ENCODE assay signal across 28 mouse cellular contexts in the genomic region with DNA sequence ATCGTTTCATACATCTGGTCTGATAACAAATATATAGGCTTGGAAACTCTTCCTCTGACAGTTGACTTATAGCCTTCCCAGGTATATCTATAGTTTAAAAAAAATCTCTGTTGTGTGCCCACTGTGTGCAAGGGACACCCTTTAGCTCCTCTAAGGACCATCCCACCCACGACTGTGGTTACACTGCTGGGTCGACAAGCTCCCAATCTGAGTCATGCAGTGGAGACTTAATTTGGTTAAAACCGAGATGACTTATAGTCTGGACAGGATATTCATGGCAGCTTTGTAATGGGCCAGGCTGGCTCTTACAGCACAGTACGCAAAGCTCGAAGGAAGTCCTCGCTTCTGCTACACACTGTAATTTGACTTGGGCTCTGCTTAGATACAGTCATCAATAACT.
"Had no signal": no experiment of that assay in that cellular context is flagged by ENCODE, and none has a peak within 500 bp of the region (broad histone marks: within the 10 kb centered on the region; RNA-seq: fewer than 3 reads in every experiment).

No protein-coding gene starts in this region.

- H3K4me1 ChIP-seq: embryonic facial prominence, embryonic 10.5 days; embryonic facial prominence, embryonic 12.5 days; embryonic facial prominence, embryonic 13.5 days; embryonic facial prominence, embryonic 15.5 days; forebrain, embryonic 12.5 days; forebrain, embryonic 15.5 days had no signal

- H3K9me3 ChIP-seq: embryonic facial prominence, embryonic 10.5 days; embryonic facial prominence, embryonic 12.5 days; embryonic facial prominence, embryonic 13.5 days; embryonic facial prominence, embryonic 15.5 days; forebrain, embryonic 10.5 days; forebrain, embryonic 12.5 days; forebrain, embryonic 13.5 days; forebrain, embryonic 15.5 days had no signal

- ATAC-seq: forebrain, embryonic 13.5 days; forebrain, embryonic 14.5 days; forebrain, embryonic 15.5 days; forebrain, embryonic 16.5 days; forebrain, postnatal 0 days had no signal

- H3K4me3 ChIP-seq: embryonic facial prominence, embryonic 10.5 days; embryonic facial prominence, embryonic 12.5 days; embryonic facial prominence, embryonic 13.5 days; embryonic facial prominence, embryonic 15.5 days; erythroblast, embryonic 14.5 days; forebrain, embryonic 10.5 days; forebrain, embryonic 12.5 days; forebrain, embryonic 13.5 days; forebrain, embryonic 15.5 days; gastrocnemius, adult 2 months; heart, adult 2 months had no signal

- H3K36me3 ChIP-seq: embryonic facial prominence, embryonic 10.5 days; embryonic facial prominence, embryonic 12.5 days; embryonic facial prominence, embryonic 13.5 days; embryonic facial prominence, embryonic 15.5 days; forebrain, embryonic 10.5 days; forebrain, embryonic 12.5 days; forebrain, embryonic 15.5 days had no signal

- H3K27me3 ChIP-seq: embryonic facial prominence, embryonic 12.5 days; embryonic facial prominence, embryonic 15.5 days; forebrain, embryonic 12.5 days; forebrain, embryonic 15.5 days had no signal

- H3K4me2 ChIP-seq: embryonic facial prominence, embryonic 12.5 days; embryonic facial prominence, embryonic 13.5 days; embryonic facial prominence, embryonic 15.5 days; forebrain, embryonic 12.5 days; forebrain, embryonic 13.5 days; forebrain, embryonic 15.5 days had no signal

- H3K27ac ChIP-seq: embryonic facial prominence, embryonic 10.5 days; embryonic facial prominence, embryonic 12.5 days; embryonic facial prominence, embryonic 13.5 days; embryonic facial prominence, embryonic 15.5 days; forebrain, embryonic 10.5 days; forebrain, embryonic 12.5 days; forebrain, embryonic 13.5 days; forebrain, embryonic 15.5 days; gastrocnemius, adult 2 months; heart, adult 2 months had no signal

- DNase-seq: cerebellum, adult 8-10 months; cerebellum, adult 9-10 months; cerebellum, adult 9-11 months; cerebellum, postnatal 10 days; cerebellum, postnatal 14 days; cerebellum, postnatal 25 days; cerebellum, postnatal 36 days; embryo, embryonic 11 days; forebrain, postnatal 0 days; gastrocnemius, adult 2 months; gastrocnemius, postnatal 10 days; gastrocnemius, postnatal 14 days; gastrocnemius, postnatal 25 days; gastrocnemius, postnatal 36 days; heart, adult 11 months; heart, adult 18-20 months; heart, adult 2 months had no signal

- H3K9ac ChIP-seq: embryonic facial prominence, embryonic 12.5 days; embryonic facial prominence, embryonic 13.5 days; embryonic facial prominence, embryonic 15.5 days; forebrain, embryonic 12.5 days; forebrain, embryonic 13.5 days; forebrain, embryonic 15.5 days; forebrain, postnatal 0 days had no signal
